Mouse (Mus musculus) intestine, postnatal 0 days (tissue): ENCODE results near the gene Clasp2. TPM values are rescaled to one million over a fixed set of nuclear protein-coding genes. Genes with fewer than 3 reads are reported as not detected.

Experiments
- ATAC-seq: fragments of 200-750 bp; cut with Nextera tagmentation; 2 replicates; pipeline ENCODE4 v1.8.0; 2017; ENCODE audit warnings: mild to moderate bottlenecking, moderate TSS enrichment, moderate library complexity
- H3K27ac ChIP-seq: fragments of 300-500 bp; sonication (generic); 2 replicates; pipeline ENCODE4 v1.5.1; 2014; ENCODE audit warnings: mild to moderate bottlenecking, low read depth, low read length, moderate library complexity
- H3K27me3 ChIP-seq: fragments of 300-500 bp; sonication (generic); replicated peaks from 2 replicates; pipeline ENCODE4 v1.6.1; 2014; ENCODE audit warnings: low read length, mixed read lengths; ENCODE audit not compliant: control insufficient read depth, insufficient read depth
- H3K36me3 ChIP-seq: fragments of 300-500 bp; sonication (generic); 2 replicates; pipeline ENCODE4 v1.6.1; 2014; ENCODE audit warnings: mild to moderate bottlenecking, moderate library complexity; ENCODE audit not compliant: control insufficient read depth, insufficient read depth
- H3K4me1 ChIP-seq: fragments of 300-500 bp; sonication (generic); replicated peaks from 2 replicates; pipeline ENCODE4 v1.6.1; 2014; ENCODE audit warnings: antibody characterized with exemption, low read length, mixed read lengths; ENCODE audit not compliant: control insufficient read depth, insufficient read depth
- H3K4me2 ChIP-seq: fragments of 300-500 bp; sonication (generic); replicated peaks from 2 replicates; pipeline ENCODE4 v1.6.1; 2014; ENCODE audit warnings: low read depth, mild to moderate bottlenecking, moderate library complexity
- H3K4me3 ChIP-seq: fragments of 300-500 bp; sonication (generic); 2 replicates; pipeline ENCODE4 v1.5.1; 2014; ENCODE audit warnings: low read depth, low read length
- H3K9ac ChIP-seq: fragments of 300-500 bp; sonication (generic); 2 replicates; pipeline ENCODE4 v1.6.1; 2014; ENCODE audit warnings: mild to moderate bottlenecking, low read depth, low read length
- H3K9me3 ChIP-seq: fragments of 300-500 bp; sonication (generic); 2 replicates; pipeline ENCODE4 v1.6.1; 2016; ENCODE audit warnings: mixed run types; ENCODE audit not compliant: control insufficient read depth
- CTCF ChIP-seq: sonication (generic); IDR thresholded peaks from 2 replicates; pipeline ENCODE4 v1.5.1; 2016; ENCODE audit warnings: low read depth, mild to moderate bottlenecking, control low read depth, antibody characterized with exemption, moderate library complexity
- WGBS: fragments of 180-500 bp; shearing (Covaris S2); extraction: QIAGEN DNeasy Blood & Tissue Kit; methylation state at CpG from one replicate; pipeline ENCODE4 v1.1.7; 2014; 5-methylcytosine and 5-hydroxymethylcytosine counted together
- polyA plus RNA-seq: library from polyadenylated mRNA; unstranded; fragments of >200 nt; fragmentation: Nextera tagmentation; extraction: Ambion mirVana; gene quantifications from 2 replicates; pipeline ENCODE4 v1.2.1, GENCODE M21; 2015

Clasp2 gene
- polyA plus RNA-seq, 1 experiment from 2014 or later = 7.2 TPM

DNA sequence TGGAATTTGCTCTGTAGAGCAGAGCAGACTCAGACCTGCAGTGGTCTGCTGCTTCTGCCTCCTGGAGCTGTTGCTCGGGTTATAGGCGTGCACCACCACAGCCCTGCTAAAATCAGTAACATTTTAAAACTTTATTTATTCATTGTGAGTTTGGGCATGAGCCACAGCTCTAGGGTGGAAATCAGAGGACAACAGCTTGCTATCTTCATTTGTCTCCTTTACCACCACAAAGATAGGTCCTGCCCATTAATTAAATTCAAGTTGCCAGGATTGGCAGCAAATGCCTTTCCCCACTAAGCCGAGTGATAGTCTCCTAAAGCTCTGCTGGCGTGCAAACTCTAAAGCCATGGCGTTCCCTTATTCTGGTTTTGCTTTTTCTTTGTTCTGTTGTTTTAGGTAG lies 194.4 kb downstream of the Clasp2 start:
- Histone ChIP-seq H3K4me3 (no peak overlapping the region), H3K27ac (no peak overlapping the region), H3K9me3 (no peaks in the 10 kb centered on the region), H3K9ac (no peak overlapping the region), H3K27me3 (no peaks in the 10 kb centered on the region), H3K36me3 (no peaks in the 10 kb centered on the region), H3K4me2 (no peak overlapping the region), H3K4me1 (peaks cover 6% of the 10 kb centered on the region)
- no peak for ATAC-seq
- TF ChIP-seq CTCF = no peak
- 80% methylated on average over 5 of the region's 5 CpGs for WGBS

DNA sequence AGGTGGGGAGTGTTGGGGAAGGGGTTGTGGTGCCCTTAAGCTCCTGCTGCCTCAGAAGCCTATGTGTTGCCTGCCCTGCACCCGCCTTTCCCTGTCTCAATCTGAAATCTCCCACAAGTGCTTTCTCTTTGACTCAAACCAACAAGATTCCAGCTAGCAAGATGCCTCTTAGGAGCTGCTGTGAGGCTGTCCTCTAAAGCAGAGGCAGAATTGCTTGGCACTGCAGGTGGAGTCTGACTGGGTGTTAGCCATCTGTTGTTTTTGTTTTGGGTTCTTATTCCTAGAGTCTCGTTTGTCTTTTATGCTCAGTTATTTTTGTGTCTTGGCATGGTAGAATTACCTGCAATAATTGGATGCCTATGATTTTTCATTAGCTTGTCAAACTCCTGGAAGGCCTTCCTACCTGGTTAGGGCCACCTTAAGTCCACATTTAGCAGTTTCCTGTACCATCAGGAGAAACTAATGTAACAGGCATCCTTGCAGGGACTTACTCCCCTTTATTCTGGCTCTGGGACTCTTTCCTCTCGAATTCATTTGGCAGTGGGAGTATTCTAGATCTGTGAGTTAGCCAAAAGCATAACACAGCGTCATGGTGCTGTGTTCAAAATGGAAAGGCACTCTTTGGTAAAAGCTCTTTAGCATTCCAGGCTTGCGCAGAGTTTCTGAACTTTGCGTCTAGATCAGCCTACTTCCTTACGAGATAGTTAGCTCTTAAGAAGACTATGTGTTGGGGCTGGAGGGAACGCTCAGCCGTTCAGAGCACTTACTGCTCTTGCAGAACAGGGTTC lies 198.0 kb downstream of the Clasp2 start:
- Histone ChIP-seq H3K36me3 (no peaks in the 10 kb centered on the region), H3K4me1 (no peaks in the 10 kb centered on the region), H3K9ac (no peak overlapping the region), H3K9me3 (no peaks in the 10 kb centered on the region), H3K4me3 (no peak overlapping the region), H3K27me3 (no peaks in the 10 kb centered on the region), H3K4me2 (no peak overlapping the region), H3K27ac (no peak overlapping the region)
- ATAC-seq = no peak
- WGBS = 88% methylated on average over 9 of the region's 9 CpGs
- TF ChIP-seq CTCF = no peak

DNA sequence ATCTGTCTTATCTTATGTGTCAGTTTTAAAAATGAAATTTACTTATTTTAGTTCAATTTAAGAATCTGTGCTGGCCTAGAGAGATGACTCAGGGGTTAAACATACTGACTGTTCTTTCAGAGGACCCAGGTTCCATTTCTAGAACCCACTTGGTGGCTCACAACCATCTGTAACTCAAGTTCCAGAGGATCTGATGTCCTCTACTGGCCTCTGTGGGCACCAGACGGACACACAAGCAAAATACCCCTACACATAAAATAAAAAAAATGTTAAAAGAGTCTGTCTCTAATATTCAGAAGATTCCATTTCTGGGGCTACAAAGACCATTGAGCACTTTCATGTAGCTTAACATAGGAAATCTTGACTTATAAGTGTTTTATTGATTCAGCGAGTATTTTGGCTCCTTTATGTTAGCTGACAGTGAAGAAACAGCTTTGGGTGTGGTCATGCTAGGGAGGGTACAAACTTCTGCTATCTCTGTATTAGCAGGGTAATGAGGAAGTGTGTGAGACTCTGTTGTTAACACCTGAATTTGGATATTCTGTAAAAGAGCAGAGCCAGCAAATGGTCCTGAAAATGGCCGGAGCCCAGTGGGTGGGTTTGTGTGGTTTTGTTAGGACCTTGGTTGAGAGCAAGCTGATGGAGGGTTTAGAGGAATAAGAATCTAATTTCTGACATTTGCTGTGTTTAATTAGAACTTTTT lies 200.0 kb downstream of the Clasp2 start:
- H3K36me3 ChIP-seq = 0 out of 2 replicates have a peak, but pooled peaks cover 7% of the 10 kb centered on the region
- WGBS = 56% methylated on average over 3 of the region's 3 CpGs

GRCm38 (mm10) chr9:113943372-113943771 lies 202.1 kb downstream of the Clasp2 start:
- Histone ChIP-seq H3K27ac (no peak overlapping the region), H3K4me1 (no peaks in the 10 kb centered on the region), H3K4me2 (no peak overlapping the region), H3K9me3 (no peaks in the 10 kb centered on the region), H3K36me3 (0 out of 2 replicates have a peak, but pooled peaks cover 20% of the 10 kb centered on the region), H3K27me3 (no peaks in the 10 kb centered on the region), H3K9ac (no peak overlapping the region), H3K4me3 (no peak overlapping the region)
- no peak for ATAC-seq
- TF ChIP-seq CTCF = no peak
- WGBS = 97% methylated on average over 1 of the region's 1 CpGs

More for the DNA sequence above, 200.0 kb downstream of the Clasp2 start:
- H3K4me3 ChIP-seq = no peak overlapping the region
- no peak overlapping the region for H3K9ac ChIP-seq
- H3K4me1 ChIP-seq = no peaks in the 10 kb centered on the region
- H3K27me3 ChIP-seq = no peaks in the 10 kb centered on the region
- H3K9me3 ChIP-seq = no peaks in the 10 kb centered on the region
- H3K4me2 ChIP-seq = no peak overlapping the region
- peak; percentile 18; the same call in 1 of the 2 replicates for TF ChIP-seq CTCF
- ATAC-seq = no peak
- no peak overlapping the region for H3K27ac ChIP-seq

- 87% methylated on average over 1 of the region's 1 CpGs for WGBS
- TF ChIP-seq CTCF = no peak
- Histone ChIP-seq H3K9me3 (no peaks in the 10 kb centered on the region), H3K4me1 (no peaks in the 10 kb centered on the region), H3K27ac (no peak overlapping the region), H3K27me3 (no peaks in the 10 kb centered on the region), H3K36me3 (peaks cover 25% of the 10 kb centered on the region), H3K9ac (no peak overlapping the region), H3K4me2 (no peak overlapping the region), H3K4me3 (no peak overlapping the region)
- ATAC-seq = no peak
These were observed 205.9 kb downstream of the Clasp2 start for GRCm38 (mm10) chr9:113947216-113947615.

- H3K9me3 ChIP-seq = no peaks in the 10 kb centered on the region
- TF ChIP-seq CTCF = no peak
- no peak overlapping the region for H3K4me3 ChIP-seq
- no peak overlapping the region for H3K27ac ChIP-seq
- no peak for ATAC-seq
- H3K4me2 ChIP-seq = no peak overlapping the region
- 84% methylated on average over 4 of the region's 4 CpGs for WGBS
- H3K27me3 ChIP-seq = no peaks in the 10 kb centered on the region
- H3K36me3 ChIP-seq = peaks cover 33% of the 10 kb centered on the region
- H3K9ac ChIP-seq = no peak overlapping the region
- H3K4me1 ChIP-seq = no peaks in the 10 kb centered on the region; the same call in none of the 2 replicates
These were observed 216.5 kb downstream of the Clasp2 start for GRCm38 (mm10) chr9:113957777-113958176.
